Mouse (Mus musculus) adrenal gland, postnatal 36 days (tissue): ENCODE data around the gene Emc4. TPM values are rescaled to one million over a fixed set of nuclear protein-coding genes. Genes with fewer than 3 reads are reported as not detected.
A peak's percentile ranks its signal among the peaks of the same experiment; 100 is the strongest.

Source experiments
- DNase-seq, 2 experiments: peaks; one replicate each; pipeline ENCODE4 v3.0.0; 2021; ENCODE audit warnings: mixed read lengths in 1 of 2
- long read RNA-seq, 2 experiments: library from polyadenylated mRNA; stranded (forward); transcript quantifications; one replicate each; pipeline ENCODE4 v2.0.0; 2021; ENCODE audit warnings: borderline sequencing depth in 2 of 2
- total RNA-seq, 2 experiments: library from RNA; stranded (reverse); gene quantifications; 2 replicates each; pipeline ENCODE4 v1.2.3; 2021

Emc4 gene
- total RNA-seq: 10 to 100 TPM; 91.4 to 92.6 TPM
- long read RNA-seq, experiment 1, transcript Emc4-201 (5 exons, 983 nt): major isoform, 99 of 107 reads
- long read RNA-seq, experiment 1, partial matches to known transcripts: 4 of 107 reads
- long read RNA-seq, experiment 1, other reads (novel, unspliced or antisense): 4 of 107 reads
- long read RNA-seq, experiment 2, transcript Emc4-201 (5 exons, 983 nt): major isoform, 35 of 39 reads
- long read RNA-seq, experiment 2, partial matches to known transcripts: 2 of 39 reads
- long read RNA-seq, experiment 2, other reads (novel, unspliced or antisense): 2 of 39 reads

DNA sequence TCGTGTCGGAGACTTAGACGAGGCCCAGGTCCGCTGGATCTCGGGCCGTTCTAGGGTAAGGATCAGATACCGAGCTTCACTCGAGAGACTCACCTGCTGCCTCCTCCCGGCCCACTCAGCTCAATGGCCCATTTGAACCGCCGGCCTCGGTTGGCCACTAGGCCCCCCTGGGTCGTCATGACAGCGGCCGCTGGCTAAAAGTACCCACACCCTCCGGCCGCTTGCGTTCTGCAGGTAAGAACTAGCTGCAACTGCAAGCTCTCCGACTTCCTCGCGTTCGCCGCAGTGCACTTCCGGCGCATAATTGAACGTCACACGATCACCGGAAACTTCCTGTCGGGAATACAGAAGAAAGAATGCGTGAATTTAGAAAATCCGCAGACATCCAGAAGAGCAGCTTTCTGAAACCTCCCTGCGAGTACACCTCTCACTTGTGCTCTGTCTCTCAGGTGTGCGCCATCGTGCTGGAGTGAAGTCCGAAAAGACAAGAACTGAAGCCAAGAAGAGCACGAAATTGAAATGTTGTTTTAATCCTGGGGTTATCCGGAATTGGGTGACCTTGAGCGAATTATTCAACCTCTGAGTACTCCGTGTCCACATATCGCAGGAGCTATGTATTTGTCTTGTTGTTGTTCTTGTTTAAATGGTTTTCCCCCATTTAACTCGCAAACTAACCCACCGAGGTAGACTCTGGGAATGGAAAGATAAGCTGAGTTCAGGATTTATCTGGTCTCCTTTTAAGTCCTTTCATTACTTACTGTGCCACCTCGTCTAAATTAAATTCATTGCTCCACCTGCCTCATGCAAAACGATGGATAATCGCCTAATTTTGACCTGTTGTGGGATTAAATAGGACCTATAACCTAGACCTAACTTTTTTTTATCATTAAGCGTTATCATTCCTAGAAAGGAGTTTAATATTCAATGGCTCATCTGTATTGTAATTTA lies at the start of gene Emc4:
Emc4 (minus strand) TSS at position 302 of the 948 bp plus-strand sequence.
- DNase-seq: peak; percentile 92 to 94

DNA sequence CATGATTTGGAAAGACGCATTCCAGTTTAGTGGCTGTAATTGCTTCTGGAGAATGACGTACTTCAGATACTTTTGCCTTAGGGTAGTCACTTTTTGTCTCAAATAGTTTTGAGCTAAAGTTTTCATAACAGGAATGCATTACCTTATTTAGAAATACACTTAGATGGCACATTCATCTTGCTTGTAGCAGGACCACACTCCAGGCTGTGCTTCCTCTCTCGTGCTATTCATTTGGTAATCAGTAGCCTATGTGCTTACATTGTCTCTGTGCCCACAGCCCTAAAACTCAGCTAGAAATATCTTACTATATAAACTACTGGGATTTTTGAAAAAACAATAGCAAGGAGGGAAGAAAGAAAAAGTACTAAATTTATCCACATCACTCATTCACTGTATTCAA lies 39.2 kb upstream of the Emc4 start:
- DNase-seq: no peak

DNA sequence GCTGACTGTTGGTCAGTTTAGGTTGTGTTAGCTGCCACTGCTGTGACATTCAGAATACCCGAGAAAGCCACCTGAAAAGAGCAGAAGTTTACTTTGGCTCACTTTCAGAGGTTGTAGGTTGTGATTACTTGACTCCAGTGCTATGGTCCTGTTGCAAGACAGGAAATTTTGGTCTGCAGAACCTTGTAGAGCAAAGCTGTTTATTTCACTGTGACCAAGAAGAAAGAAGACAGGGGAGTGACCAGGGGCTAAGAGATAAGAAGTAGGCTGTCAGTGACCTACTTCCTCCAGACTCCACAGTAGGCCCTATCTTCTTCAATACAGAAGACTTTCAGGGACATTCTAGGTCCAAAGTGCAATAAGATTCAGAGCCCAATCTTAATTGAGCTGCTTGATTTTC lies 28.8 kb upstream of the Emc4 start:
- DNase-seq: no peak

DNA sequence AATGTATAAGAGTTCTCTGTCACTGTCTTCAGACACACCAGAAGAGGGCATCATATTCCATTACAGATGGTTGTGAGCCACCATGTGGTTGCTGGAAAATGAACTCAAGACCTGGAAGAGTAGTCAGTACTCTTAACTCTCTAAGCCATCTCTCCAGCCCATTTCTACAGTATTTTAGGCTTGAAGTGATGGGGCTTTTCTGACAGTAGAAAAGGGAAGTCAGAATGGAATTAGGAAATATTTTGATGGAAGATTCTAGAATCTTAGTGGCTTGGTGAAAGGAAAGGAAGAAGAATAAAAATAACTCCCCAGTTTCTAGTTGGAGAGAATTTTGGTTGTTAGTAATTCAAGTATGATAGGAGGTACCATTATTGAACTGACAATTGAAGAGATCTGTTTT lies 26.1 kb upstream of the Emc4 start:
- no peak for DNase-seq

DNA sequence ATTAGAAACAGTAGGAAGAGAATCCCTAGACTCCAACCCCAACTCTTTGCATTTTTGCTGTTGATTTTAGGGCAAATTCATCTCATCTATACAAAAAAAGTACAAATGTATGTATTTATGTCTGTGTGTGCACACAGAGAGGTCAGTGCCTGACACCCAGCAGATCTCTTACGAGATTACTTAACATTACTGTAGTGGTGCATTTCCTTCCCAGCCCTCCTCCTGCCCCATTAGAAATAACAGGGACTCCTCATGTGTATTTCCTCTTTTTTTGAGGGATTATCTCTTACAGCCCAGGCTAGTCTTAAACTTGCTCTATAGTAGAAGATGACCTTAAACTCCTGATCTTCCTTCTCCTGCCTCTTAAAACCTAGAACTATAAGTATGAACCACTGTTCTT lies 24.9 kb upstream of the Emc4 start:
- DNase-seq: no peak

DNA sequence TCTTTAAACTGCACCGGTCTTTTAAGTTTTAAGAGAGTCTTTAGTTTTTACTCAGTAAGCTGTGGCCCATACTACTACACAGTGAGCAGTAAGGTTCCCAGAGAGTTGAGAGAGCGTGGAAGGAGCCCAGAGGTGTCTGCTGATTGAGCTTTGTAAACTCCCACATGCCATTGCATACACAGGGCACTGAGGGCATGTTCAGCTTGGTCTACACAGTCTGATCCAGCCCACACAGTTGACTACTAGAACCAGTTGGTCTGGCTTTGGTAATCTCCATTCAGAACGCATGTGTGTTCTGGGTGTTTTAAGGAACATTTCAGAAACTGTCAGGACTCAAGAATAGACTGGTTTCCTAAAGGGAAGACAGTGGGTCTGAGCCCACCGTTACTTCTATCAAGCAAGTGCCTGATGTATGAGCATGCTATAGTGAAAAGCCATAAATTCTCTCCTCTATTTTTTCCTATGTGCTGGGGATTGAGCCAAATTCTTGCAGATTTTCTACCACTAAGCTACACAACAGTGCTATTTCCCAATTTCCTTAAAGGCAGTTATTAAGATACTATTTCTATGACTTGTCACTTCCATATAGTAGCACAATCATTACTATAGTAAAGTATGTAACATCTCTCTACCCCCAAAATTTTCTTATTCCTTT lies 23.6 kb upstream of the Emc4 start:
- DNase-seq: no peak

DNA sequence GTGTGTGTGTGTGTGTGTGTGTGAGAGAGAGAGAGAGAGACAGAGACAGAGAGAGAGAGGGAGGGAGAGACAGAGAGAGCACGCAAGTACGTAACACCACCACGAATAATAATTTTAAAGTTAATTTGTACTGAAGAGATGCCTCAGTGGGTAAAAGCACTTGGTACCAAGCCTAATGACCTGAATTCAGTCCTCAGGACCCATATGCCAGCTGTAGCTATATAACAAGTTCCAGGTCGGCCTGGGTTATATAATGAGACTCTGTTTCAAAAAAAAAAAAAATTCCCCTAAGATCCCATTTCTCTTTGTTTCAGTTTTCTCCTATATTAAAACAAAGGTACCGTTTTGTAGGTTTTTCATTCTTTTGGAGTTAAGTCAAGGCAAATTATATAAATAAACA lies 23.0 kb upstream of the Emc4 start:
- no peak for DNase-seq

DNA sequence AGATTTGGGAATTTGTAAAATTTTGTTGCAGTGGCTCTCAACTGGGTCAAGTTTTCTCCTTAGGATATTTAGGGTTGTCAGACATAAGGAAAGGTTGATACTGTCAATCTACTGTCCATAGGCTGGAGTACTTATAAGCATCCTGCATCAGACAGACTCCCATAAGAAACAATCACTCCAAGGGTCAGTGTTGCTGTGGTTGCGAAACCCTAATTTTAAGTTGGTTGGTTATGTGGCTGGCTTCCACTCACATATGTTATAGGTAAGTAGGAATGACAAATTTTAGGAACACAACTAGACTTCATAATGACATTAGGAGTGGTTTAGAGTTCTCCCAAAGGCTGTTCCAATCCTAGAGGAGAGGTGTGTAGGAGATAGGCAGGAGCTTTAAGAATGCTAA lies 13.4 kb upstream of the Emc4 start:
- DNase-seq: no peak

DNA sequence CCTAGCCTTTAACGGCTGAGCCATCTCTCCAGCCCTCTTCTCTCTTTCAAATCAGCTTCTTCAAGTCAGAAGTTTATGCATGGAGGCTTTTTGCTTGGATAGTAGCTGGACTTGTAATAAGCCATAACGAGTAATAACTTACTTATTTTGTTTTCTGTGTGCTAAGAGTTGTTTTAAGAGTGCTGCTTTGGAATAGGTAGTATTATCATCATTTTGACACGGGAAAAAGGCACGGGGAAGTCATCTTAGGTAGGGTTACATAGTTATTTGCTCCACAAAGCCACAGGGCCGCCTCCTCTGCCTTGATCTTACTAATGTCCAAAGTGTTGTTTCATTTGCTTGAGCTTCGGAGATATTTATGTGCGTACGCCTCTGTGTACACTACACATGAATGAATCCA lies 12.3 kb upstream of the Emc4 start:
- DNase-seq: no peak

DNA sequence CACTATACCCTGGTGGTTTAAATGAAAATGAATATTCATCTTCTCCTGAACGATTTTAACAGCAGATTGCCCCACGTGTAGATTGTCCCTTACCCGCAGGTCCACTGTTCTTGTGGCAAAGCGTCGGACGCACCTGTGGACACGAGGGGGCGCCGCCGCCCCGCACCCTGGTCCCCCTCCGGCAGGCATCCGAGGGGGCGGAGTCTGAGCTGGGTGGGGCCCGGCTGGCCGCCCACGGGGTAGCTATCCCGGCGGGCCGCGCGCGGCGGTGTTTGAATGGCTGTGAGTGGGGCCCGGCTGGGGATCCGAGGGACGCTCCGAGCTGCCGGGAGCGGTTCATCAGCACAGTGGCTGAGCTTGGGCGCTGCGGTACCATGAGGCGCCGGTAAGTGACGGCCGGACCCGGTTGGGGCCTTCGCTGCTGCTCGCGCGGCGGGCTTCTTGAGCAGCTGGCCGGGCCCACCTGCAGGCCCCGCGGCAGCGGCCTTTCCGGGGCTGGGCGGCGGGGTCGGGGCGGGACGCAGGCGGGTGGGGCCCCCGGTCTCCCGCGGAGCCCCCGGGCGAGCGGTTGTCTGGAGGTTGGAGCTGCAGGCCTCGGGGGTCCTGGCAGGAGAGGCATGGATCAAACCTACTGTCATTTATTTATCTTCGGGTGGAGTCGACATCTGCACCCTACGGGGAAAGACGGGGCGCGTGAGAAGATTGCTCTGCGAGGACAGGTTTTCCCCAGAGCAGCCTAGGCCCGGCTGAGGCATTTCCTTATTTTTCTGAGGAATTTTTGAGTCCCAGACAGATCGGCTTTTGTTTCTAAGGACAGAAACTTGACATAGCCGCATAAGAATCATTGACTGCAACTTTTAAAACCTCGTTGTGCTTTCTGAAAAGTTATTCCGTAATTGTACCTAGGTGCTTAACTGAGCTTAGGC lies 11.4 kb upstream of the Emc4 start, which contains the start of gene Katnbl1:
Katnbl1 (plus strand) TSS at position 239 of the 926 bp plus-strand sequence.
- DNase-seq: peak; percentile 97 to 99

DNA sequence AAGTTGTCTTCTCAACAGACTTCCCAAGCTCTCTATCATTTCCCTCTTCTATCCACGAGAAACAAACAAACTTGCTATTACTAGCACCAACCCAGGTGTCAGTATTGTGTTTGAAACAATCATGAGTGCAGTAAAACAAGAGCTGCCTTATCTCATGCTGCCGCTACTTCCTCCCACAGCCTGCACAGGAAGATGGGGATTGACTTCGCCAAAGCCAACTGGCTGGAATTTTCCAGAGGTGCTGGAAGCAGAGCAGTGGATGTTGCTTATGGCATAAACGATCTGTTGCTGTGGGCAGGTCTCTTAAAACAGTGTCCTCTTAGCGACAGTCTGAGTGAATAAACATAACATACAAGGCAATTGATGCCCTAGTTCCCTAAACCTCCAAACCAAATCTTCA lies 6.8 kb upstream of the Emc4 start:
- DNase-seq: no peak

DNA sequence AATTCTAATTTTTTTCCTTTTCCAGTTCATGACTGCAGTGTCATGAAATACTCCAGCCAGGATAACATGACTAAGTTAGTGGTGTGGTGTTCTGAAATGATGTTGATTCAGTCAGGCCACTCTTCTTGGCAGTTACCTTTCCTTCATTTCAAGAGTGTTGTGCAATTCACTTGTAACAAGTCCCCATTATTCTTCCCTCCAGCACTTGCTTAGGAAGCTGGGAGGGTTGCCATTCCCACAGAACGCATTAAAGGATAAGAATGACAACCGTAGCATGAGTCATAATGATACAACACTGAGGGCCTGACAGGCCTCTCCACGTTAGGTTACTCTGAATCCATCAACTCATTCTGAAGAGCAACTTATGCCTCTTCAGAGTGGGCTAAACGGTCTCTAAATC lies 5.3 kb upstream of the Emc4 start:
- DNase-seq: no peak

DNA sequence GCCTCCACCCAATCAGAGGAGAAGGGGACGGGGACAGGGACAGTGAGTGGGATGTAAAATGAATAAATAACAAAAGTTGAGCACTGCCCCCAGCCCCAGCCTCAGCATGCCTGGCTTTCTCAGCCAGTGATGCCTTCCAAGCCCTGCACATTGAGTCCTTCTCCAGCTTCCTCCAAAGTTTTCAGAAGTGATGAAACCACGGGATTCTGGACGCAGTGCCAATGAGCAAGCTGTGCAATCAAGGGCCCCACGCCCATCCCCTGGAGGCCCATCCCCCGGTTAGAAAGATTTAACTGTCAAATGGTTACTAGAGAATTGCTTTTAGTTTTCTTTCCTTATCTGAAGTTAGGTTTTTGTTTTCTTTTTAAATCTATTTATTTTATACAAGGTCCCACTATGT lies 2.1 kb upstream of the Emc4 start:
- peak in 1 of 2 experiments; percentile 26 for DNase-seq

DNA sequence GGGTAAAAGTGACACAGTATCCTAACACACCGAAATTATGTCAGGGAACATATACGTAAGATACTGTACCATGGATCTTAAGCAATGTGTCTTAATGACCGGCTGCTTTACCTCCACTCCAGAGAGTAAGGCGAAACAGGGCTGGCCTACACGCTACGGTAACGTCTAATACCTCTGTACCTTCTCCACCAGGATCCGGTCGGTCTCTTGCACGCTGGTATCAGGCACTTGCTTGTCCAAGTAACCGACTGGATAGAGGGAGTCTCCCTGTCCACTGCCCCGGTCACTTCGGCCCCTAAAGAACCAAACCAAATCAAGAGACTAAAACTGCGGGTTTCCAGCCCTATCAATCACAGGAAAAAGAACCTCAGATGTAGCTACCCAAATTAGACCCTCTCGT lies 605 bp downstream of the Emc4 start:
- DNase-seq: no peak

DNA sequence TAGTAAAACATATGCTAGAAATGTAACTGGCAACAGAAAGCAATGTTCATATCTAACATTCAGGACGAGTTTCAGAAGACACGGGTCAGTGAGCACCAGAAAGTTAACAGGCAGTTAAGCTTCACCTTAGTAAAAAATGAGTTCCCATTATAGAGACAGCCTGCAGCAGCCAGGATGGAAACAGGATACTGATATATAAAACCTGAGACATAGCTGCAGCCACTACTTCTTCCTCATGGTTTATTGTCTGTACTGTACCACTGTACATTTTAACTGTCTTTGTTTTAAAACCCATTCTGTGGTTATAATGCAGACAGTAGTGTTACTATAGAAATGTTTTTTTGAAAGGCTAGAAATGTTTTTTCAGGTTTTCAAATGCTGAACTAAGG lies 7.1 kb downstream of the Emc4 start:
- DNase-seq: no peak

DNA sequence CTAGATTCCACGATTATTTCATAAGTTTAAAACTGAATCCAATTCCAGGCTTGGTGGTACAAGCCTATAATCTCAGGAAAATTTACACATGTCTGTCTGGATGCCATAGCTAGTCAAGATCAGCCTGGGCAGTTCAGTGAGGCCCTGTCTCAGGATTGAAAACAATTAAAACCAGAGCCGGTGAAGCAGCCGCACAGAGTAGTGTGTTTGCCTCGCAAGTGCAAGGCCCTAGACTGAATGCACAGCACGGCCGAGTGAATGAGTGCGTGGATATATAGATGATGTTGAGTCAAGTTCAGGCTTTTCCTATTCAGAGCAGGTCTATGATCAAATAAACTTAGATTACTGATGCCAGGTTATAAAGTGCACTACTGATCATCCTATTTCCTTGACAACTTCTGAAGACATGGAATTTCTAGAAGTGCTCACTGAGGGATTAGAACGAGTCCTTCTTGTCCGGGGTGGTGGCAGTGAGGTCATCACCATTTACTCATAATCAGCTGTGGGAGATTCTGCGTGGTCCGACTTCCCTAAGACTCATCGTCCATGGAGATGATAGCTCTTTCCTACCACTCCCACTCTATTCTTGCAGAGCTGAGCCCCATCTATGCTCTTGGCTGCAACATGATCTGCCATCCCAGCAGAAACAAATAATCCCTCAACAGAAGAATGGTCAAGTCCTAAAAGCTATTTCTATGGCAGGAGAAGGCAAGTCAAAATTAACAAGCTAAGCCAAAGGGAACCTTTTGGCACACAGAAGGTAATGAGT lies 7.6 kb downstream of the Emc4 start:
- DNase-seq: no peak

DNA sequence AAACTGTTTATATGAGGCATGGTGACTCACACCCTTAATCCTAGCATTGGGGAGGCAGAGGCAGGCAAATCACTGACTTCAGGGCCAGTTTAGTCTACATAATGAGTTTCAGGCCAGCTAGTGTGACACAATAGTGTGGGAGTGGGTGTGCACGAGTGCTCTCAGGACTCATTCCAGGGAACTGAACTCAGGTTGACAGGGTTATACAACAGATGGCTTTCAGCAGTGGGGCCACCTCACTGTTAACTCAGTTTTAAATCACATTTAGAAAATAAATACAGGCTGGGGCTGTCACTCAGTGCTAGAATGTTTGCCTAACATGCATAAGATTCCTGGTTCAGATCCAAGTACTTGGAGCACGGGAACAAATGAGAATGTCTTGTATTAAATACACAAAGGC lies 8.2 kb downstream of the Emc4 start:
- DNase-seq: no peak

DNA sequence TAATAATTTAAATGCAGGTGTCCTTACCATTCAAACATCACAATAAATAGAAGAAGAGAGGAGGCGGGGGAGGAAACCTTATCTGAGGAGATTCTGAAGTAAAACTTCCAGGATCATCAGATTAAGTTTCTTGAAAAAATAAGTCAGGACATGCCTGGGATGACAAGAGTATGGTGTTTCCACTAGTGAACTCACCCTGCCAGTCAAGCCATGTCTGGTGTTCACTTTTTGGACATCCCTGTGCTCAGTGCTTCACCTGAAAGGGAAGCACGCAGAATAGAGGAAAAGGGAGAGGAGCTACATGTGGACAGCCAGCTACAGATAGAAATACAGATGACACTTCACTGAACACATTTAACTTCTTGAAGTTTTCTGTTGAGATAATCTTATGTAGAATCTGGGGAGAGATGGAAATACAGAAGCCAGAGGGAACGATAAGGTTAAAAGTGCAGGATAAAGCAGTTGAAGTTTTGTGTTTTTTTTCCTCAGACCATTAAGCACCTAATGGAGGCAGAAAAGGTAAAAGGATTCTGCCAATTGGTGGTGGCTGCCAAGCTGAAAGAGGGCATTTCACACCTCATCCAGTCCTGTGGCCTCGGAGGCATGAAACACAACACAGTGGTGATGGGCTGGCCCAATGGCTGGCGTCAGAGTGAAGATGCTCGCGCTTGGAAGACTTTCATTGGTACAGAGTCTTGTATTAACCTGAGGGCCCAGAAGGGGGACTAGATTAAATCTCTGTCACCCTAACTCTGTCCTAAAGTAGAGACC lies 14.0 kb downstream of the Emc4 start:
- no peak for DNase-seq

DNA sequence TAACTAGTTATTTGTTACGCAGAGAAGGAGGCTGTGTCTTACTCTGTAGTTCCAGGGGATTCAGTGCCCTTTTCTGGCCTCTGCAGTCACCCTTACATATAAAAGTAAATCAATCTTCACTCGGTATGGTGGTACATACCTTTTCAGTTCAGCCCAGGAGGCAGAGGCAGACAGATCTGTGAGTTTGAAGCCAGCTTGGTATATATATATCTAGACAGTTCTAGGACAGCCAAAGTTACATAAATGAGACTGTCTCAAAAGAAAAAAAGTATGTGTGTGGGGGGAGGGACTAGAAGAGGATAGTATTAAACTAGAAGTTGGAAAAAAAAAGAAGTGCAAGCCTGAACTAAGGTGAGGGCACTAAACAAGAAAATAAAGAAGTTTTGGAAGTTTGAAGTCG lies 19.6 kb downstream of the Emc4 start:
- no peak for DNase-seq

DNA sequence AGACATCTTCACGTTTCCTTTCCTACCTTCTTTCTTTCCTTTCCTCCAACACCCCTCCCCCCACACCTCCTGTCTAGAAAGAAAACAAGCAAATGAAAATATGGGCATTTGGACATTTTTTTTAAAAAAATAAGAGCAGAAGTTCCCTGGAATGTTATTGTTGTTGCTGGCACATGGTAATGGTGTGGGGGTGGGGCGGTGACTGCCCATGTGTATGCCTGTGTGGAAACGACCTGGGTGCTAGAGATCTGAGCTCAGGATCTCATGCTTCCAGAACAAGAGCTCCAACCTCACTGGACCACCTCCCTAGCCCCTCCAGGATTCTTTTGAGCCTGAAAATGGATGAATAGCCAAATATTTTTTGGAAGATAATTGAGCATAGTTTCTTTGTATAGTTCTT lies 26.7 kb downstream of the Emc4 start:
- DNase-seq: peak in 1 of 2 experiments; percentile 19
